20 mouse cellular contexts compared by ENCODE assay signal in genomic region chr6:7952208-7952607, GRCm38 (mm10).
DNase-seq lines count a peak whose midpoint lies in the region; ATAC-seq and TF ChIP-seq lines count a peak whose summit lies in the region.
"Had no signal": no experiment of that assay in that cellular context is flagged by ENCODE, and none has a peak within 500 bp of the region (broad histone marks: within the 10 kb centered on the region; RNA-seq: fewer than 3 reads in every experiment).

No protein-coding gene starts in this region.

- no peak overlapping the region for H3K27ac ChIP-seq in forebrain, embryonic 15.5 days (replicated peaks)
- no peak overlapping the region for H3K27ac ChIP-seq in forebrain, postnatal 0 days (ENCODE audit: low read depth, low read length)
- no peak overlapping the region for H3K27ac ChIP-seq in midbrain, embryonic 11.5 days (ENCODE audit: low read depth, low read length)
- H3K27ac ChIP-seq in midbrain, embryonic 10.5 days (replicated peaks): no peak overlapping the region
- no peak overlapping the region for H3K27ac ChIP-seq in midbrain, embryonic 13.5 days
- H3K27ac ChIP-seq in midbrain, embryonic 16.5 days (ENCODE audit: low read length): no peak overlapping the region
- H3K27ac ChIP-seq: embryonic facial prominence, embryonic 10.5 days; heart, adult 2 months; hindbrain, embryonic 10.5 days; intestine, embryonic 15.5 days had no signal

- H3K36me3 ChIP-seq in forebrain, embryonic 15.5 days: no peaks in the 10 kb centered on the region
- H3K36me3 ChIP-seq in forebrain, postnatal 0 days (ENCODE audit: insufficient read depth): no peaks in the 10 kb centered on the region
- no peaks in the 10 kb centered on the region for H3K36me3 ChIP-seq in midbrain, embryonic 11.5 days (ENCODE audit: control insufficient read depth, insufficient read depth, low read length)
- no peaks in the 10 kb centered on the region for H3K36me3 ChIP-seq in midbrain, embryonic 10.5 days
- H3K36me3 ChIP-seq in midbrain, embryonic 13.5 days: no peaks in the 10 kb centered on the region
- H3K36me3 ChIP-seq in midbrain, embryonic 16.5 days (ENCODE audit: control insufficient read depth, insufficient read depth, low read length): no peaks in the 10 kb centered on the region
- H3K36me3 ChIP-seq: embryonic facial prominence, embryonic 10.5 days; heart, embryonic 12.5 days; hindbrain, embryonic 10.5 days; intestine, embryonic 15.5 days had no signal

- DNase-seq in forebrain, postnatal 0 days: no peak
- DNase-seq in midbrain, embryonic 11.5 days (ENCODE audit: low spot score, missing footprints): no peak
- DNase-seq in midbrain, embryonic 10.5 days (ENCODE audit: low spot score): no peak
- DNase-seq in right cerebral cortex, postnatal 36 days (ENCODE audit: low spot score in 2 of 2): no peak
- DNase-seq: adrenal gland, postnatal 14 days; cerebellum, adult 18-20 months; cerebellum, adult 9-11 months; cerebellum, postnatal 36 days; gastrocnemius, postnatal 10 days; heart, adult 2 months had no signal

- no peak overlapping the region for H3K9ac ChIP-seq in forebrain, embryonic 15.5 days (replicated peaks)
- H3K9ac ChIP-seq in forebrain, postnatal 0 days: no peak overlapping the region
- H3K9ac ChIP-seq in midbrain, embryonic 11.5 days (ENCODE audit: low read length): no peak overlapping the region
- H3K9ac ChIP-seq in midbrain, embryonic 13.5 days (replicated peaks): no peak overlapping the region
- H3K9ac ChIP-seq in midbrain, embryonic 16.5 days (ENCODE audit: low read depth, low read length): no peak overlapping the region
- H3K9ac ChIP-seq: heart, embryonic 12.5 days; intestine, embryonic 15.5 days had no signal

- H3K4me2 ChIP-seq in forebrain, embryonic 15.5 days (replicated peaks): no peak overlapping the region
- no peak overlapping the region for H3K4me2 ChIP-seq in forebrain, postnatal 0 days (ENCODE audit: low read depth)
- no peak overlapping the region for H3K4me2 ChIP-seq in midbrain, embryonic 11.5 days
- no peak overlapping the region for H3K4me2 ChIP-seq in midbrain, embryonic 13.5 days (replicated peaks)
- no peak overlapping the region for H3K4me2 ChIP-seq in midbrain, embryonic 16.5 days (ENCODE audit: low read length)
- H3K4me2 ChIP-seq: heart, embryonic 12.5 days; intestine, embryonic 15.5 days had no signal

- no peaks in the 10 kb centered on the region for H3K27me3 ChIP-seq in forebrain, embryonic 15.5 days
- H3K27me3 ChIP-seq in forebrain, postnatal 0 days (ENCODE audit: insufficient read depth, low read length): no peaks in the 10 kb centered on the region
- no peaks in the 10 kb centered on the region for H3K27me3 ChIP-seq in midbrain, embryonic 11.5 days (ENCODE audit: control insufficient read depth, insufficient read depth, low read length)
- H3K27me3 ChIP-seq in midbrain, embryonic 10.5 days (ENCODE audit: low read depth, poor library complexity, severe bottlenecking): no peaks in the 10 kb centered on the region
- no peaks in the 10 kb centered on the region for H3K27me3 ChIP-seq in midbrain, embryonic 13.5 days
- no peaks in the 10 kb centered on the region for H3K27me3 ChIP-seq in midbrain, embryonic 16.5 days (ENCODE audit: control insufficient read depth, insufficient read depth, low read depth, low read length)
- H3K27me3 ChIP-seq: CH12.LX; heart, embryonic 12.5 days; intestine, embryonic 15.5 days; Patski had no signal

- H3K4me1 ChIP-seq in forebrain, embryonic 15.5 days: no peaks in the 10 kb centered on the region
- H3K4me1 ChIP-seq in forebrain, postnatal 0 days (ENCODE audit: insufficient read depth): no peaks in the 10 kb centered on the region
- peaks cover 2% of the 10 kb centered on the region; the same call in 1 of the 2 replicates for H3K4me1 ChIP-seq in midbrain, embryonic 11.5 days (ENCODE audit: control insufficient read depth, insufficient read depth, low read length)
- peaks cover 5% of the 10 kb centered on the region for H3K4me1 ChIP-seq in midbrain, embryonic 10.5 days
- H3K4me1 ChIP-seq in midbrain, embryonic 13.5 days (replicated peaks): 0 out of 2 replicates have a peak, but pooled peaks cover 6% of the 10 kb centered on the region
- no peaks in the 10 kb centered on the region for H3K4me1 ChIP-seq in midbrain, embryonic 16.5 days (ENCODE audit: control insufficient read depth, insufficient read depth, low read length)
- H3K4me1 ChIP-seq: intestine, embryonic 15.5 days had no signal

- WGBS in forebrain, embryonic 15.5 days: 38% methylated on average over 2 of the region's 2 CpGs
- WGBS in forebrain, postnatal 0 days: 45% methylated on average over 2 of the region's 2 CpGs
- 36% methylated on average over 2 of the region's 2 CpGs for WGBS in midbrain, embryonic 11.5 days
- 45% methylated on average over 2 of the region's 2 CpGs for WGBS in midbrain, embryonic 10.5 days
- 62% methylated on average over 2 of the region's 2 CpGs for WGBS in midbrain, embryonic 13.5 days
- 41% methylated on average over 2 of the region's 2 CpGs for WGBS in midbrain, embryonic 16.5 days

- H3K4me3 ChIP-seq in forebrain, embryonic 15.5 days: no peak overlapping the region
- H3K4me3 ChIP-seq in forebrain, postnatal 0 days (ENCODE audit: low read depth, low read length): no peak overlapping the region
- no peak overlapping the region for H3K4me3 ChIP-seq in midbrain, embryonic 11.5 days (ENCODE audit: low read depth, low read length)
- no peak overlapping the region for H3K4me3 ChIP-seq in midbrain, embryonic 10.5 days
- H3K4me3 ChIP-seq in midbrain, embryonic 13.5 days (replicated peaks): no peak overlapping the region
- no peak overlapping the region for H3K4me3 ChIP-seq in midbrain, embryonic 16.5 days (ENCODE audit: low read depth, low read length)
- H3K4me3 ChIP-seq: embryonic facial prominence, embryonic 10.5 days; heart, adult 2 months; heart, embryonic 12.5 days; hindbrain, embryonic 10.5 days; intestine, embryonic 15.5 days had no signal

- TF ChIP-seq CTCF in forebrain, postnatal 0 days (IDR thresholded peaks at IDR 0.05; ENCODE audit: low read depth): no peak

- ATAC-seq in forebrain, embryonic 15.5 days (replicated peaks): 0 out of 2 replicates have a peak, but pooled peaks have one; percentile 35
- ATAC-seq in forebrain, postnatal 0 days: no peak
- ATAC-seq in midbrain, embryonic 11.5 days (ENCODE audit: low FRiP score): peak; percentile 52
- ATAC-seq in midbrain, embryonic 13.5 days: peak; percentile 67; the same call in 1 of the 2 replicates
- ATAC-seq in midbrain, embryonic 16.5 days: peak; percentile 51
- ATAC-seq: activated CD4-positive, CD25-positive, alpha-beta regulatory T cell, adult 4 months; intestine, embryonic 15.5 days; Patski had no signal

- H3K9me3 ChIP-seq in forebrain, embryonic 15.5 days: no peaks in the 10 kb centered on the region
- H3K9me3 ChIP-seq in forebrain, postnatal 0 days (ENCODE audit: low read length): no peaks in the 10 kb centered on the region
- no peaks in the 10 kb centered on the region for H3K9me3 ChIP-seq in midbrain, embryonic 11.5 days (ENCODE audit: control insufficient read depth, low read length)
- H3K9me3 ChIP-seq in midbrain, embryonic 10.5 days (replicated peaks): no peaks in the 10 kb centered on the region
- no peaks in the 10 kb centered on the region for H3K9me3 ChIP-seq in midbrain, embryonic 13.5 days
- no peaks in the 10 kb centered on the region for H3K9me3 ChIP-seq in midbrain, embryonic 16.5 days (replicated peaks; ENCODE audit: control insufficient read depth, low read length, poor library complexity, severe bottlenecking)
- H3K9me3 ChIP-seq: embryonic facial prominence, embryonic 10.5 days; heart, embryonic 12.5 days; hindbrain, embryonic 10.5 days; intestine, embryonic 15.5 days had no signal
